Mouse (Mus musculus): ENCODE data around the gene Slco1a5. TPM values are rescaled to one million over a fixed set of nuclear protein-coding genes. Genes with fewer than 3 reads are reported as not detected.
"Not testable (repeated sequence)": the region's sequence is repeated elsewhere in the genome, so short reads cannot be mapped to it uniquely, and the experiment has no call there.

Gene Slco1a5
- not detected for total RNA-seq (2022)

DNA sequence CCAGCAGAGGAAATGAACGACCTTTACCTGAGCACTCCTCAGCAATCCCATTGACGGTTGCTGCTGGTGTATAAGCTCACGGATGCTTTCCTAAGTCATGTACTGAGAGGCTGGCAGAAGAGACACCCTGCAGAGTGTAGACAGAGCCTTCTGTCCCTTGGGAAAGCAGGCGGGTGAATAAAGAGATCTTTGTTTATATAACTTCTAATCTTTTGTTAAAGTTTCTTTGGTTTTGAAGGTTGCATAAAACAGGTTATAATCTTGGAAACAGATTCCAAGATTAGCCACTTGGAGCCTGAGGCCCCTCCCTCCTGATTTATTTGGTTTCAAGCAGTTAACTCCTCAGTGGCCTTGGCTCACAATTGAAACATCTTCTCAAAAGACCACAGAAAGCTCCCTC lies at the start of gene Slco1a5:
Slco1a5 (minus strand) TSS at position 101 of the 400 bp plus-strand sequence.
- DNase-seq: no peak

DNA sequence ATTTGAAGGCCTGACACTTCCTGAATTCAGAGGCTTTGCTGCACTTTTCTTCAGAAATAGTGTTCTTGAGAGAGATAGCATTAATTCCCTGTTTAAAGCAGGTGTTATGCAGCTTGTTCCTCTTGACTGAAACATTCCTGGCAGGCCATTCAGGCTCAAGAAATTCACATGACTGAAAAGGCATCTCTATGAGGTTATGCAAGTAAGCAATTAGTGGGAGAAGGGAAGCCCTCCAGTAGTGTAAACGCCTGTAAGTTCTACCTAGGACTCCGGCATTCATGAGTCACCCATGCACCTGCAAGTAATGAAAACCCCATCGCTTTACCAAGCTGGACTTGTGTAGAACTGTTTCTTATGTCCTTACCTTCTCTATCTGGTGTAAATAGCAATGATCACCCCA lies 46.8 kb upstream of the Slco1a5 start:
- DNase-seq: no peak

GRCm38 (mm10) chr6:142367565-142367964 lies 44.8 kb upstream of the Slco1a5 start:
- no peak for DNase-seq

DNA sequence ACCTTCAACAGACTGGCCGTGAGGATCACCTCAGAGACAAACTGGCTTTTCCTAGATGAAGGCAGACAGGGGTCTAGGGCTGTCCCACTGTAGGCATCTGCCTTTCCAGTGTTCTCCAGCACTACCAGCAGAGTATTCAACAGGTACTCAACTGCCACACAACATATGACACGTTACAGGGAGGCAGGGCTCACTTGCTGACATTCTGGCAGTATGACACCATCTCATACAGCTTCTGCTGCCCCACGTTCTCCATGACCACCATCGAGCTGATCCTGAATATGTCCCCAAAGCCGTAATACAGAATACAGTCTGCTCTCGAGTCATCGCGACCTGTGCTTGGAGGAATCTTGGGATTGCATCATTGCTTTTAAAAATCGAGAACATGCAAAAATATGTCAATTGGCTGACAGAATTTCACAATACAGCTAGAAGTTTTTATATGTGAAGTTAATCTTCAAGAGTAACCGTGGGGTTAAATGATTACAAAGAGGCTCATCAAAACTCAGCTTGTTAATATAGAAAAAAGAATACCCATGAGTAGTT lies 43.8 kb upstream of the Slco1a5 start:
- DNase-seq: no peak

GRCm38 (mm10) chr6:142365742-142366472 lies 43.1 kb upstream of the Slco1a5 start:
- DNase-seq: no peak

DNA sequence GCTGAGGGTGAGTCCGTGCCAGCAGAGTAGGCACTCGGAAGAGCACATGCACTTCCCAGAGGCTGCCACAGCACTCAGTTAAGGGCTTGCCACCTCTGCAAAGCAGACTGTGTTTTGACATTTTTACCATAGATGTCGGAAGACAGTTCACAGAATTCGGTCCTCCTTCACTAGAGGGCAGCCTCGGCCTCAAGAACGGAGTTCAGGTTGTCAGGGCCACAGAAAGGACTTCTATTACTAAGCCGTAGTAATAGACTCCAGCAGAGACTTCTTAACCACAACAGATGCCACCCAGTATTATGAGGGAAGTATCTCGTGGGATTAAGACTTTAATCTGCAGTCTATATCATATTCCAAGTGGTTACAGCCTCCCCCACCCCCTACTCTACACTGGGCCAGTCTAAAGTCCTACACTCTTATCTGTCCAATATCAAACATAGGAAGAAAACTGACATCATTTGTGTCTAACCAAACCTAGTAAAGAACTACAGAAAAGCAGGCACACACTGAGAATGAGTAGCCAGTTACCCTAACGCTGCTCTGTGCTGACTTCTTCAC lies 40.3 kb upstream of the Slco1a5 start:
- no peak for DNase-seq

DNA sequence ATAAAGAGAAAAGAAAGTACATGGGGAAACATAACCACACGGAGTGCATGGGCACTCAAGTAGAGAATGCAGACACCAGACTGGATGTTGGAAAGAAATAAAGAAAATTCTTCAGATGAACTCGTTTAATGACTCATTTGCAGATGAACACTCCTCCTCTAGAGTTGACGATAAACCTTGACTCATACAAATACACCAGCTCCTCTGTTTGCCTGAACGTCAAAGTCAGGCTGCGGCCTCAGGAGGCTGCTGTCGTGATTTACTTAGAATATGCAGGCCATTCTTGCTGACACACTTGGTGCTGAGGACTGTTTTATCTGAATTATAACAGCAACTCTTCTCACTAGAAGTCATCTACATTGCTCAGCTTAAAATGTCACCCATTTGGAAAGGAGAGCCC lies 39.3 kb upstream of the Slco1a5 start:
- DNase-seq: no peak

DNA sequence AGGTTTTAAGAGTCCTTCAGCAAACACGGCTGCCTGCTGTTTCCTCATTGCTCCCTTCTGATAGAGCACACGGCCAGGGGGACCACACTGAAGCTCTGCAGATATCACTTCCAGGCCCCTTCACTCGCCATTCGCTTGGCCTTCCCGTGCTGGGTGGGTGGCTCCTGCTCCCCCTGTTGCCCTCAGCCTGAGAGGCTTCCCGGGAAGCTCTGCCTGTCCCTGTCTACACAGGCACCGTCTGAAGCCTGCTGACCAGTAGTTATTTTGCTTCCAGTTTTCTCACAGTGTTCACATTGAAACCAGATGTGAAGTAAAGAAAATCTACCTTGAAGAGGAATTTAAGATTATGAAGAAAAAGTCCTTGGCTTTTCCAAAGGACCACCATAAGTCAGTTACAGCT lies 34.3 kb upstream of the Slco1a5 start:
- DNase-seq: no peak

DNA sequence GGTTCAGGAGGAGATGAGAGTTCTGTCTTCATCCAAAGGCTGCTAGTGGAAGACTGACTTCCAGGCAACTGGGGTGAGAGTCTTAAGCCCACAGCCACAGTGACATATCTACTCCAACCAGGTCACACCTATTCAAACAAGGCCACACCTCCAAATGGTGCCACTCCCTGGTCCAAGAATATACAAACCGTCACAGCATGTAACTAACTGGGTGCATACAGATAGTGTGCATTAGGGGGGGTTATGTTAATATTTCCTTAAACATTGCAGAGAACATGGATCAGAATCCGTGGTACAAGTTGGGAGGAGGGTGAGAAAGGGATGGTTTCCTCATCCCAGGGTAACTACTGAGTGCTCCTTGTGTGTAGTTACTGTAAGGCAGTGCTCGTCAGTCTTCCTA lies 29.3 kb upstream of the Slco1a5 start:
- not testable (repeated sequence) for DNase-seq

GRCm38 (mm10) chr6:142347431-142348385 lies 24.9 kb upstream of the Slco1a5 start:
- no peak for DNase-seq

- no peak for DNase-seq
Measured at GRCm38 (mm10) chr6:142346181-142347110, 23.7 kb upstream of the Slco1a5 start.

DNA sequence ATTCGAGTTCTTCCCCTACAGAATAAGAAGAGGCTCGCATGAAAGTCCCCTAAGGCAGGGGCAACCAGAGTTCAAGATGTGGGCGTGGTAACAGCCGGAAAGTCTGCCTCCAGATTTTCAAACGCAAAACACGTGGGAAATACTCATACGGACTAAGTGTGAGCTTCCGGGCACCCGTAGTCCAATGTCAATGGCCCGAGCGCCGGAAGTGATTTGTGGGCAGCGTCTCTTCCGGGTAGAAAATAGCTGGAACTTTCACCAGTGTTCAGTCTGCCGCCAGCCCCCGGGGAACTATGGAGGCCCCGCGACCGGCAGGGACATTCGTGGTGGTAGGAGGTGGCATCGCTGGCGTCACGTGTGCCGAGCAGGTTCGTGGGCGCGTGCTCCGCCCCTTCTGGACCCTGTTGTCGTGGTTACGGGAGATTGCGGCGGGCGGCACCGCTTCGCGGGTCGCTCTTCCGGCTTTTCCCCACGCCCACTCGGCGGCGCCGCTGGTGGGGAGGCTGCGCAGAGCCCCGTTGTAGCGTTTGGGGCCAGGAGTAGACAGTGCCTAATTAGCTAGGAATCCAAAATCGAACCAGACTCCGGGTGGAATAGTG lies 22.8 kb upstream of the Slco1a5 start, which contains the start of gene Pyroxd1:
Pyroxd1 (plus strand) TSS at position 215 of the 599 bp plus-strand sequence.
- peak; percentile 81 for DNase-seq

- DNase-seq: no peak
Measured at GRCm38 (mm10) chr6:142343561-142343960, 20.8 kb upstream of the Slco1a5 start.

GRCm38 (mm10) chr6:142339576-142339975 lies 16.8 kb upstream of the Slco1a5 start:
- no peak for DNase-seq

- DNase-seq: no peak
Measured at GRCm38 (mm10) chr6:142338961-142339360, 16.2 kb upstream of the Slco1a5 start.

DNA sequence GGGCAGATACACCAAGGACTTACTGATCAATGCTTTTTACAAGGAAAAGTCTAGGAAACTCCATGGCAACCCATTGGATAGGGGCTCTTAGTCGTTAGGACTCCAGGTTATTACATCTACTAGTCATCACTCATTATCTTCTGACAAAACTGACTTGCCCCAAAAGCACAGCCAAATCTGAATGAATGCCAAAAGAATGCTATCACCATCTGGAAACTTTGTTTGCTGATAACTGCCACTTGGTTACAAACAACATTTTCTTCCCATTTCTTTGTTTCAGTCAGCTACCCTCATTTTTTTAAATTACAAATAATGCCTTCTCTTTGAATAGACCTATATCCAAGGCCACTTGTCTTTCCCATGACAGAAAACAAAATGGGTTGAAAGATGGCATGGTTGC lies 6.4 kb upstream of the Slco1a5 start:
- DNase-seq: no peak

- DNase-seq: no peak
Measured at GRCm38 (mm10) chr6:142326598-142326997, 3.8 kb upstream of the Slco1a5 start.

DNA sequence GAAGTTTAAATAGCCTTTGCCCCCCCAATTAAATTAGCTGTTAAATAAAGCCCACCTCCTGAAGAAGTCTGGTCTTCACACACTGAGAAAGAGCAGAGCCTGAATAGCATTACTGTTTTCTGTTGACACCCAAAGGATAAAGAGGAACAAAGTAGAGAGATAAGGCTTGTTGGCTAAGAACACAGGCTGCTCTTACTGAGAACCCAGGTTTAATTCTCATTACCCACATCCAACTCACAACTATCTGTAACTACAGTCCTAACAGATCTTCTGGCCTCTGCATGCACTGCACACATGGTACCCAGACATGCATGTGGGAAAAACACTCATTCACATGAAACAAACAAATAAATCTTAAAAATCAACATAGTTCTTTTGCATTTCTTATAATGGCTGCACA lies 5.7 kb downstream of the Slco1a5 start:
- DNase-seq: no peak

DNA sequence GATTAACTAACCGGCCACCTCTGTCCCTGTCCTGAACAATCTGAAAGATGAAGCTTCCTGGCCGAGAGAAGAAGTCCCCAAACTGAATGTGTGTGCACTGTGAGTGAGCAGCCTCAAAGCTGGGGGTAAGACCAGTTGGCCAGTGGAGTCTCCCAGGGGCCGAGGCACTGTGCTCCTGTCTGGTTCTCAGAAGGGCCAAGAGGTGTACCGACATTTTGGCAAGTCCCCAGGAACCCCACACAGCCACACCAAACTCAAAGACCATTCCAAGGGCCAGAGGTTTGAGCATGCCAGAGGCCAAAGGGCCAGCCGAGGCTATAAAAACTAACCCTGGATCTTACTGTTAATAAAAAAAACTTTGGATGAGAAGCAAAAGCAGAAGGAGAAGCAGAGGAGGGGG lies 8.5 kb downstream of the Slco1a5 start:
- no peak for DNase-seq

- DNase-seq: no peak
Measured at GRCm38 (mm10) chr6:142305076-142305475, 17.7 kb downstream of the Slco1a5 start.

GRCm38 (mm10) chr6:142298098-142298497 lies 24.7 kb downstream of the Slco1a5 start, which contains the start of gene Iapp:
Iapp (plus strand) TSS chr6:142298423.
- DNase-seq: no peak
